Mouse (Mus musculus) liver, embryonic 14.5 days (tissue): Measurements from ENCODE around the gene Pla2g1b. TPM values are rescaled to one million over a fixed set of nuclear protein-coding genes. Genes with fewer than 3 reads are reported as not detected.
"Not testable (repeated sequence)": the region's sequence is repeated elsewhere in the genome, so short reads cannot be mapped to it uniquely, and the experiment has no call there.

Source experiments
- ATAC-seq: fragments of 200-750 bp; cut with Nextera tagmentation; 2 replicates; pipeline ENCODE4 v1.8.0; 2017; ENCODE audit warnings: moderate number of reproducible peaks, mild to moderate bottlenecking, moderate library complexity; ENCODE audit not compliant: insufficient read depth
- DNase-seq, 3 experiments: peaks; one replicate each; pipeline ENCODE4 v3.0.0-alpha.2; 2012 to 2013; ENCODE audit warnings: low read depth in 3 of 3, low spot score in 3 of 3
- H3K27ac ChIP-seq: fragments of 300-500 bp; sonication (generic); 2 replicates; pipeline ENCODE4 v1.5.1; 2014; ENCODE audit warnings: moderate library complexity, mild to moderate bottlenecking, control low read depth, inconsistent platforms
- H3K27me3 ChIP-seq: fragments of 300-500 bp; sonication (generic); 2 replicates; pipeline ENCODE4 v1.6.1; 2014; ENCODE audit warnings: mild to moderate bottlenecking, low read length, moderate library complexity; ENCODE audit not compliant: control insufficient read depth, insufficient read depth
- H3K36me3 ChIP-seq: fragments of 300-500 bp; sonication (generic); replicated peaks from 2 replicates; pipeline ENCODE4 v1.6.1; 2014; ENCODE audit warnings: low read depth; ENCODE audit not compliant: control insufficient read depth, insufficient read depth
- H3K4me1 ChIP-seq, 2 experiments: fragments of 200-500 bp in 1 of 2; fragments of 300-500 bp in 1 of 2; sonication (generic) in 1 of 2; replicated peaks; 2 replicates each; pipeline ENCODE4 v1.6.1; 2012 to 2014; ENCODE audit warnings: antibody characterized with exemption in 1 of 2, inconsistent platforms in 1 of 2, low read length in 1 of 2; ENCODE audit not compliant: control insufficient read depth in 2 of 2, insufficient read depth in 2 of 2
- H3K4me2 ChIP-seq: fragments of 300-500 bp; sonication (generic); 2 replicates; pipeline ENCODE4 v1.6.1; 2014; ENCODE audit warnings: low read depth, mild to moderate bottlenecking, control low read depth, moderate library complexity
- H3K4me3 ChIP-seq, 2 experiments: fragments of 200-500 bp in 1 of 2; fragments of 300-500 bp in 1 of 2; sonication (generic) in 1 of 2; 2 replicates each; pipeline ENCODE4 v1.5.1; 2012 to 2014; ENCODE audit warnings: low read depth in 2 of 2, low read length in 2 of 2, mild to moderate bottlenecking in 2 of 2, control low read depth in 1 of 2, inconsistent platforms in 1 of 2, moderate library complexity in 1 of 2; ENCODE audit not compliant: insufficient read depth in 1 of 2
- H3K9ac ChIP-seq: fragments of 300-500 bp; sonication (generic); replicated peaks from 2 replicates; pipeline ENCODE4 v1.6.1; 2014; ENCODE audit warnings: mild to moderate bottlenecking, control low read depth, moderate library complexity
- H3K9me3 ChIP-seq: fragments of 300-500 bp; sonication (generic); 2 replicates; pipeline ENCODE4 v1.6.1; 2016; ENCODE audit warnings: low read length, mixed read lengths; ENCODE audit not compliant: control insufficient read depth
- CTCF ChIP-seq: IDR thresholded peaks from 2 replicates; pipeline ENCODE4 v1.5.1; 2016; ENCODE audit warnings: antibody characterized with exemption, low read depth, control low read depth
- EP300 ChIP-seq: IDR thresholded peaks from 2 replicates; pipeline ENCODE4 v1.6.1; 2016; ENCODE audit warnings: antibody characterized with exemption, low read depth
- WGBS: fragments of 180-500 bp; shearing (Covaris S2); extraction: QIAGEN DNeasy Blood & Tissue Kit; methylation state at CpG from one replicate; pipeline ENCODE4 v1.1.7; 2014; ENCODE audit not compliant: insufficient replicate concordance; 5-methylcytosine and 5-hydroxymethylcytosine counted together
- polyA plus RNA-seq, 2 experiments: library from polyadenylated mRNA; depleted of rRNA in 1 of 2; stranded (reverse) in 1 of 2; unstranded in 1 of 2; fragments of >200 nt; fragmentation: Nextera tagmentation in 1 of 2; extraction: Ambion mirVana in 1 of 2; gene quantifications; 2 replicates each; pipeline versions ENCODE4 v1.2.1 to v1.2.3; 2012 to 2014

The Pla2g1b gene
- polyA plus RNA-seq, 2 experiments = not detected

GRCm38 (mm10) chr5:115514346-115514745, 48.3 kb downstream of the Pla2g1b start:
- Histone ChIP-seq H3K27ac (peak overlapping the region; percentile 19; the same call in 1 of the 2 replicates), H3K9ac (no peak overlapping the region), H3K4me1 (peaks cover 8 to 16% of the 10 kb centered on the region in 2 experiments; a peak in 2 of 4 replicates), H3K9me3 (no peaks in the 10 kb centered on the region), H3K4me2 (peak overlapping the region; percentile 28; the same call in 1 of the 2 replicates), H3K4me3 (no peak overlapping the region), H3K27me3 (no peaks in the 10 kb centered on the region), H3K36me3 (no peaks in the 10 kb centered on the region)
- WGBS = 77% methylated on average over 6 of the region's 6 CpGs
- no peak for DNase-seq
- no peak for ATAC-seq
- TF ChIP-seq CTCF (no peak), EP300 (no peak)

GRCm38 (mm10) chr5:115514896-115515587, 49.0 kb downstream of the Pla2g1b start:
- Histone ChIP-seq H3K36me3 (no peaks in the 10 kb centered on the region), H3K4me3 (no peak overlapping the region), H3K27ac (peak overlapping the region; percentile 19), H3K9ac (no peak overlapping the region), H3K27me3 (no peaks in the 10 kb centered on the region), H3K4me1 (peaks cover 8 to 16% of the 10 kb centered on the region in 2 experiments; a peak in 2 of 4 replicates), H3K9me3 (no peaks in the 10 kb centered on the region), H3K4me2 (peak overlapping the region; percentile 28; the same call in 1 of the 2 replicates)
- 56% methylated on average over 20 of the region's 20 CpGs for WGBS
- DNase-seq (no peak), ATAC-seq (no peak)
- TF ChIP-seq EP300 (no peak), CTCF (no peak)

GRCm38 (mm10) chr5:115516081-115516907, 50.2 kb downstream of the Pla2g1b start:
- 33% methylated on average over 32 of the region's 32 CpGs for WGBS
- Histone ChIP-seq H3K4me3 (peak overlapping the region in 1 of 2 experiments; percentile 10; a peak in 1 of 4 replicates), H3K4me1 (peaks cover 10 to 27% of the 10 kb centered on the region in 2 experiments; a peak in 3 of 4 replicates), H3K27ac (peak overlapping the region; percentile 0; the same call in 1 of the 2 replicates), H3K4me2 (peak overlapping the region; percentile 47), H3K36me3 (no peaks in the 10 kb centered on the region), H3K9ac (no peak overlapping the region), H3K27me3 (no peaks in the 10 kb centered on the region), H3K9me3 (no peaks in the 10 kb centered on the region)
- no peak for TF ChIP-seq EP300
- no peak for TF ChIP-seq CTCF
- DNase-seq (no peak), ATAC-seq (peak; percentile 32; the same call in 1 of the 2 replicates)

GRCm38 (mm10) chr5:115516908-115517307, 50.8 kb downstream of the Pla2g1b start:
- WGBS = 66% methylated on average over 7 of the region's 7 CpGs
- Histone ChIP-seq H3K9me3 (no peaks in the 10 kb centered on the region), H3K27me3 (no peaks in the 10 kb centered on the region), H3K9ac (no peak overlapping the region), H3K4me1 (peaks cover 10 to 28% of the 10 kb centered on the region in 2 experiments; a peak in 3 of 4 replicates), H3K4me3 (no peak overlapping the region), H3K4me2 (no peak overlapping the region), H3K36me3 (no peaks in the 10 kb centered on the region), H3K27ac (no peak overlapping the region)
- ATAC-seq = no peak
- no peak for TF ChIP-seq EP300
- TF ChIP-seq CTCF = no peak
- no peak for DNase-seq

GRCm38 (mm10) chr5:115517501-115517900, 51.4 kb downstream of the Pla2g1b start:
- no peaks in the 10 kb centered on the region for H3K9me3 ChIP-seq
- no peak overlapping the region for H3K4me3 ChIP-seq
- no peaks in the 10 kb centered on the region for H3K36me3 ChIP-seq
- WGBS = 64% methylated on average over 9 of the region's 9 CpGs
- H3K4me2 ChIP-seq = no peak overlapping the region
- no peak overlapping the region for H3K27ac ChIP-seq
- no peak for DNase-seq
- peaks cover 13 to 31% of the 10 kb centered on the region in 2 experiments; a peak in 3 of 4 replicates for H3K4me1 ChIP-seq
- TF ChIP-seq CTCF (no peak), EP300 (no peak)
- no peak for ATAC-seq
- H3K9ac ChIP-seq = no peak overlapping the region
- H3K27me3 ChIP-seq = no peaks in the 10 kb centered on the region

- DNase-seq, H3K9ac ChIP-seq, H3K36me3 ChIP-seq, H3K4me2 ChIP-seq, ATAC-seq, H3K9me3 ChIP-seq, H3K27ac ChIP-seq, H3K27me3 ChIP-seq, H3K4me3 ChIP-seq: not testable (repeated sequence)
- 76% methylated on average over 8 of the region's 8 CpGs for WGBS
- peaks cover 13 to 37% of the 10 kb centered on the region in 2 experiments; a peak in 3 of 4 replicates for H3K4me1 ChIP-seq
Observed at GRCm38 (mm10) chr5:115518214-115518613, 52.2 kb downstream of the Pla2g1b start.
